Mouse (Mus musculus) erythroblast, embryonic 14.5 days (primary cell): ENCODE measurements around the gene Klhl31.

Source experiments
- GATA1 ChIP-seq: IDR thresholded peaks from 2 replicates; pipeline ENCODE4 v1.6.1; 2012; ENCODE audit warnings: low read length, inconsistent platforms, mixed read lengths
- TAL1 ChIP-seq: IDR thresholded peaks from 3 replicates; pipeline ENCODE4 v1.6.1; 2012; ENCODE audit warnings: low read length, inconsistent platforms, mixed read lengths

DNA sequence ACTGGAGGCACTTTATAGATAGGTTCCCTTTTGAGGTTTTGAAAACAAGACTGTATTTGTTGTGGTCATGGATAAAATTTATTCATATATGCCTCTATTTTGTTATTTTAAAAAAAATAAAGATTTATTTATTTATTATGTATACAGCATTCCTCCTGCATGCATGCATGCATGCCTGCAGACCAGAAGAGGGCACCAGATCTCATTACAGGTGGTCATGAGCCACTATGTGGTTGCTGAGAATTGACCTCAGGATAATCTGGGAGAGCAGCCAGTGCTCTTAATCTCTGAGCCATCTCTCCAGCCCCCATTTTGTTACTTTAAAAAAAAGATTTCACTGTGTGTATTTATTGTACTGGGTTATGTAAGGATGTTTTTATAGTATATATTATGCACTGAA lies 25.5 kb upstream of the Klhl31 start:
- no peak for TF ChIP-seq GATA1
- no peak for TF ChIP-seq TAL1
